Comparison of ENCODE assay signal across 20 mouse cellular contexts in the genomic region with DNA sequence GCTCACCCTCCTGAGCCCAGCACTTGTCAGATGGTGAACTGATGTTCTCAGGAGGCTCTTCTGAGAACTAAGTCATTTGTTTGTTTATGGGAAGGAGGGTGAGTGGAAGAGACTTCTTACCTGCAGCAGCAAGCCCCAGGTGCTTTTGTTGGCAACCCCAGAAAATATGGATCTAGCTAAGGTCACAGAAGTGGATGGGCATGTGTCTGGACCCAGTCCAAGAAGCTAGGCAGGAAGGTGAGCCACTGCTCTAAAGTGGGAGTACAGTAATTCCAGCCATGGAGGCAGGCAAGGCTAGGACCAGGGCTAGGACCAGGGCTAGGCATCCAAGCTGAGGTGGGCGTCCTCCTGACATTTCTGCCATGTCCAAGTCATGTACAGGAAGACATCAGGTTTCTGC. TPM values are rescaled to one million over a fixed set of nuclear protein-coding genes. Genes with fewer than 3 reads are reported as not detected.
DNase-seq lines count a peak whose midpoint lies in the region; ATAC-seq and TF ChIP-seq lines count a peak whose summit lies in the region.
"Had no signal": no experiment of that assay in that cellular context is flagged by ENCODE, and none has a peak within 500 bp of the region (broad histone marks: within the 10 kb centered on the region; RNA-seq: fewer than 3 reads in every experiment).

No protein-coding gene starts in this region.

- H3K27me3 ChIP-seq in cerebellum, adult 2 months (ENCODE audit: control insufficient read depth, insufficient read depth, low read length) = no peaks in the 10 kb centered on the region
- H3K27me3 ChIP-seq in heart, embryonic 15.5 days = no peaks in the 10 kb centered on the region; the same call in 1 of the 2 replicates
- H3K27me3 ChIP-seq: forebrain, embryonic 13.5 days; hindbrain, embryonic 12.5 days; hindbrain, embryonic 15.5 days; Patski had no signal

- TF ChIP-seq CTCF in cerebellum, adult 2 months (IDR thresholded peaks at IDR 0.05; ENCODE audit: borderline replicate concordance, insufficient read depth, low read depth, low read length) = no peak
- no peak for TF ChIP-seq CTCF in gastrocnemius, adult 2 months (IDR thresholded peaks at IDR 0.05)
- no peak for TF ChIP-seq CTCF in left cerebral cortex, adult 2 months (IDR thresholded peaks at IDR 0.05)

- no peak overlapping the region for H3K4me2 ChIP-seq in heart, embryonic 15.5 days
- H3K4me2 ChIP-seq: forebrain, embryonic 13.5 days; hindbrain, embryonic 12.5 days; hindbrain, embryonic 15.5 days had no signal

- H3K9me3 ChIP-seq in heart, embryonic 15.5 days (replicated peaks) = no peaks in the 10 kb centered on the region
- H3K9me3 ChIP-seq: forebrain, embryonic 10.5 days; forebrain, embryonic 13.5 days; G1E; heart, embryonic 12.5 days; hindbrain, embryonic 12.5 days; hindbrain, embryonic 15.5 days had no signal

- no peak for DNase-seq in cerebellum, adult 2 months
- DNase-seq in cerebellum, postnatal 10 days = no peak
- DNase-seq in gastrocnemius, adult 2 months = no peak
- DNase-seq in gastrocnemius, postnatal 25 days = no peak
- no peak for DNase-seq in heart, adult 8-10 months (ENCODE audit: low spot score)
- DNase-seq in left cerebral cortex, adult 2 months (ENCODE audit: extremely low spot score in 1 of 2, low spot score in 2 of 2) = no peak
- DNase-seq in left cerebral cortex, postnatal 14 days (ENCODE audit: low spot score in 2 of 2) = no peak
- DNase-seq: B cell, adult 2 months; kidney, adult 2 months had no signal

- TF ChIP-seq POLR2A in cerebellum, adult 2 months (IDR thresholded peaks at IDR 0.05; ENCODE audit: borderline replicate concordance, insufficient read depth, low read length) = no peak

- no peaks in the 10 kb centered on the region for H3K36me3 ChIP-seq in heart, embryonic 15.5 days
- H3K36me3 ChIP-seq: G1E; heart, embryonic 12.5 days had no signal

- peak overlapping the region; percentile 47 for H3K27ac ChIP-seq in cerebellum, adult 2 months (ENCODE audit: insufficient read depth, low read length)
- H3K27ac ChIP-seq in gastrocnemius, adult 2 months = peak overlapping the region; percentile 66
- peak overlapping the region; percentile 73 for H3K27ac ChIP-seq in heart, embryonic 15.5 days
- peak overlapping the region; percentile 61 for H3K27ac ChIP-seq in left cerebral cortex, adult 2 months
- H3K27ac ChIP-seq: forebrain, embryonic 10.5 days; forebrain, embryonic 13.5 days; hindbrain, embryonic 12.5 days; hindbrain, embryonic 15.5 days had no signal

- peaks cover 70% of the 10 kb centered on the region for H3K4me1 ChIP-seq in cerebellum, adult 2 months (ENCODE audit: control insufficient read depth, insufficient read depth, low read length)
- peaks cover 22% of the 10 kb centered on the region for H3K4me1 ChIP-seq in heart, embryonic 15.5 days (replicated peaks)

- ATAC-seq in heart, embryonic 15.5 days (replicated peaks; ENCODE audit: insufficient number of reproducible peaks, insufficient read depth, low FRiP score, low read depth) = no peak
- ATAC-seq: forebrain, embryonic 13.5 days; forebrain, embryonic 16.5 days; intestine, postnatal 0 days had no signal

- H3K4me3 ChIP-seq in cerebellum, adult 2 months (replicated peaks; ENCODE audit: insufficient read depth, low read depth, low read length) = no peak overlapping the region
- H3K4me3 ChIP-seq in gastrocnemius, adult 2 months = no peak overlapping the region
- H3K4me3 ChIP-seq in heart, embryonic 15.5 days = no peak overlapping the region
- H3K4me3 ChIP-seq in left cerebral cortex, adult 2 months = no peak overlapping the region
- H3K4me3 ChIP-seq: forebrain, embryonic 10.5 days; forebrain, embryonic 13.5 days; heart, embryonic 12.5 days; hindbrain, embryonic 12.5 days; hindbrain, embryonic 15.5 days had no signal

- whole genome bisulfite sequencing in cerebellum, adult 2 months = 90% methylated on average over 1 of the region's 1 CpGs
- WGBS in heart, embryonic 15.5 days = 96% methylated on average over 1 of the region's 1 CpGs

- no peak overlapping the region for H3K9ac ChIP-seq in heart, embryonic 15.5 days
- H3K9ac ChIP-seq: forebrain, embryonic 13.5 days; heart, embryonic 12.5 days; hindbrain, embryonic 12.5 days; hindbrain, embryonic 15.5 days had no signal

- intact Hi-C loops in gastrocnemius, adult 2 months (cut with DNase I) = no loop called here
- intact Hi-C loops in left cerebral cortex, adult 2 months (cut with DNase I) = no loop called here
- intact Hi-C loops in left cerebral cortex, postnatal 14 days (cut with DNase I) = no loop called here

RNA-seq across cellular contexts. Expression of gene Olfm1, which starts 26.8 kb away (rescaled TPM):
- 567 and 588 TPM in 2 replicates for polyA plus RNA-seq in cerebellum, adult 2 months (2012; rRNA removed)
- total RNA-seq in gastrocnemius, adult 2 months (2021) = 10 to 100 TPM in 1 of 2 experiments, 1 to 10 TPM in 1; 6.8 to 13.7 TPM
- 10 to 100 TPM; 11.9 to 14.5 TPM for total RNA-seq in gastrocnemius, postnatal 25 days (2021)
- polyA plus RNA-seq in heart, embryonic 15.5 days (2015; fragmentation: Nextera tagmentation; extraction: Ambion mirVana) = 6.9 and 11.5 TPM in 2 replicates
- total RNA-seq in heart, adult 8-10 months (2022) = 10 to 100 TPM in 3 of 4 experiments, 1 to 10 TPM in 1; 7.3 to 10.8 (median 10.6) TPM
- 1,000 to 10,000 TPM; 1,521 to 1,595 TPM for total RNA-seq in left cerebral cortex, adult 2 months (2021)
- 1,000 to 10,000 TPM; 1,332 to 1,338 TPM for total RNA-seq in left cerebral cortex, postnatal 14 days (2021)
- total RNA-seq: hematopoietic stem cell, adult 5-6 weeks had no signal

Comparison
In these comparisons a context has a peak if more than half of its experiments do, and no peak if none do; other contexts are left out.
1. RNA of gene Olfm1, which starts 26.8 kb away (total RNA-seq): 1,521 to 1,595 TPM in left cerebral cortex, adult 2 months and 1,332 to 1,338 TPM in left cerebral cortex, postnatal 14 days; 11.9 to 14.5 TPM in gastrocnemius, postnatal 25 days, 6.8 to 13.7 TPM in gastrocnemius, adult 2 months and 7.3 to 10.8 TPM in heart, adult 8-10 months; every median in the first group is over 10 times any median in the second.
2. Peak in every context shown above with its lines, with median percentiles within 50 percentile points of each other: H3K27ac ChIP-seq.